ENCODE assay signal across 8 mouse cellular contexts in genomic region chr4:148625756-148626622, GRCm38 (mm10). TPM values are rescaled to one million over a fixed set of nuclear protein-coding genes. Genes with fewer than 3 reads are reported as not detected.
DNase-seq lines count a peak whose midpoint lies in the region; ATAC-seq lines count a peak whose summit lies in the region.

No protein-coding gene starts in this region.

- DNase-seq in adrenal gland, postnatal 14 days: peak; percentile 74
- DNase-seq in adrenal gland, adult 18-20 months (ENCODE audit: low spot score in 2 of 2): no peak
- peak; percentile 87 for DNase-seq in 416B (ENCODE audit: low read depth)
- DNase-seq in cerebellum, adult 18-20 months: peak; percentile 26 to 41
- peak; percentile 70 for DNase-seq in kidney, postnatal 10 days
- peak; percentile 38 to 49 for DNase-seq in lung, postnatal 4 days
- peak; percentile 16 to 19 for DNase-seq in spleen, postnatal 36 days (ENCODE audit: low spot score in 2 of 2)

- peak; percentile 35 for ATAC-seq in granulocyte monocyte progenitor cell, adult 5-6 weeks (replicated peaks; ENCODE audit: poor library complexity, severe bottlenecking)

RNA-seq across cellular contexts. Expression of gene Tardbp, which starts 0.8 kb away (rescaled TPM):
- total RNA-seq in adrenal gland, postnatal 14 days (2021): 290 and 302 TPM in 2 replicates
- 100 to 1,000 TPM; 216 to 267 TPM for total RNA-seq in adrenal gland, adult 18-20 months (2021)
- 411 and 464 TPM in 2 replicates for total RNA-seq in granulocyte monocyte progenitor cell, adult 5-6 weeks (2014; fragmentation: Nextera tagmentation)
- total RNA-seq in granulocyte monocyte progenitor cell, adult 5-6 weeks (2017): 541 and 579 TPM in 2 replicates

RNA-seq across cellular contexts. Expression of gene Gm572, which starts 17.1 kb away (rescaled TPM):
- total RNA-seq in adrenal gland, postnatal 14 days (2021): not detected in 2 replicates
- not detected for total RNA-seq in adrenal gland, adult 18-20 months (2021)
- total RNA-seq in granulocyte monocyte progenitor cell, adult 5-6 weeks (2014; fragmentation: Nextera tagmentation): not detected in 2 replicates
- not detected in 2 replicates for total RNA-seq in granulocyte monocyte progenitor cell, adult 5-6 weeks (2017)

RNA-seq across cellular contexts. Expression of gene Masp2, which starts 23.6 kb away (rescaled TPM):
- 2.5 and 32.8 TPM in 2 replicates for total RNA-seq in adrenal gland, postnatal 14 days (2021)
- 1 to 10 TPM; 1.2 to 2.3 TPM for total RNA-seq in adrenal gland, adult 18-20 months (2021)
- total RNA-seq in granulocyte monocyte progenitor cell, adult 5-6 weeks (2014; fragmentation: Nextera tagmentation): 0.47 TPM in 1 of 2 replicates, not detected in the other
- 0.46 and 0.65 TPM in 2 replicates for total RNA-seq in granulocyte monocyte progenitor cell, adult 5-6 weeks (2017)

RNA-seq across cellular contexts. Expression of gene Srm, which starts 34.7 kb away (rescaled TPM):
- total RNA-seq in adrenal gland, postnatal 14 days (2021): 69.7 and 92.4 TPM in 2 replicates
- total RNA-seq in adrenal gland, adult 18-20 months (2021): 10 to 100 TPM; 53.3 to 73.6 TPM
- total RNA-seq in granulocyte monocyte progenitor cell, adult 5-6 weeks (2014; fragmentation: Nextera tagmentation): 230 and 275 TPM in 2 replicates
- total RNA-seq in granulocyte monocyte progenitor cell, adult 5-6 weeks (2017): 53.4 and 63.4 TPM in 2 replicates

Comparison
In these comparisons a context has a peak if more than half of its experiments do, and no peak if none do; other contexts are left out.
1. DNase-seq: peak in adrenal gland, postnatal 14 days (single experiment), 416B (single experiment), cerebellum, adult 18-20 months (2 of 2), kidney, postnatal 10 days (single experiment), lung, postnatal 4 days (2 of 2) and spleen, postnatal 36 days (2 of 2); none in adrenal gland, adult 18-20 months (0 of 2).